Mouse (Mus musculus) lung, postnatal 0 days (tissue): ENCODE results near the gene Arhgap32.

Experiments used
- CTCF ChIP-seq: IDR thresholded peaks from 2 replicates; pipeline ENCODE4 v1.5.1; 2016; ENCODE audit warnings: antibody characterized with exemption, mild to moderate bottlenecking
- EP300 ChIP-seq: IDR thresholded peaks from 2 replicates; pipeline ENCODE4 v1.6.1; 2016; ENCODE audit warnings: antibody characterized with exemption, mild to moderate bottlenecking, control low read depth

DNA sequence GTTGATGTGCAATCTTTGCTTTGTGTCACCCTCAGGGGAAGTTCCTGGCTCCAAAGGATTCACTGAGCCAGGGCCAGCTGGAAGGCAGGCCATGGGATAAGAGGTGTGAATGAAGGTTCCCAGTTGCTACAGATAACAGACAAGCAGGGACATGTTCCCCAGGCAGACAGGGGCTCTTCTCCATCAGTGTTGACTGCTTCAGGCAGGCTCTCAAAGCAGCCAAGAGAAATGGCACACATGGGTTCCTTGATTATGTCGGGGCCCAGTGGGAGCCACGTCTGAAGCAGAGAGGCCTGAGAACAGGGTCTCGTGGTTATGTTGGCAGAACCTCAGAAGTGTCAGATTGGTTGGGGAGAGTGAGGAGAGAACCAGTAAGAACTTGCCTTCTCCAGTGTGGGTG, 198.1 kb downstream of the Arhgap32 start:
- no peak for TF ChIP-seq CTCF
- TF ChIP-seq EP300, result peak; percentile 54; the same call in 1 of the 2 replicates
